Comparison of ENCODE assay signal across 24 mouse cellular contexts in genomic region chr8:95644942-95645341, GRCm38 (mm10). TPM values are rescaled to one million over a fixed set of nuclear protein-coding genes. Genes with fewer than 3 reads are reported as not detected.
A peak's percentile ranks its signal among the peaks of the same experiment; 100 is the strongest.
DNase-seq lines count a peak whose midpoint lies in the region; ATAC-seq and TF ChIP-seq lines count a peak whose summit lies in the region.
"Had no signal": no experiment of that assay in that cellular context is flagged by ENCODE, and none has a peak within 500 bp of the region (broad histone marks: within the 10 kb centered on the region; RNA-seq: fewer than 3 reads in every experiment).

No protein-coding gene starts in this region.

- no peak overlapping the region for H3K4me3 ChIP-seq in lung, embryonic 14.5 days (ENCODE audit: low read depth, low read length)
- H3K4me3 ChIP-seq in lung, embryonic 16.5 days (ENCODE audit: low read length), result no peak overlapping the region
- H3K4me3 ChIP-seq: embryonic facial prominence, embryonic 10.5 days; embryonic facial prominence, embryonic 12.5 days; forebrain, embryonic 13.5 days; forebrain, embryonic 15.5 days had no signal

- peak; percentile 59 for DNase-seq in lung, embryonic 14.5 days
- DNase-seq in lung, postnatal 36 days, result no peak
- no peak for DNase-seq in lung, postnatal 25 days (ENCODE audit: low spot score)
- peak; percentile 11 for DNase-seq in lung, postnatal 10 days
- no peak for DNase-seq in lung, adult 18-20 months
- DNase-seq: adrenal gland, adult 8-10 months; adrenal gland, postnatal 14 days; adrenal gland, postnatal 36 days; B cell, adult 2 months; cerebellum, adult 11-12 months; cerebellum, adult 2 months; cerebellum, adult 9-10 months; cerebellum, postnatal 10 days; cerebellum, postnatal 25 days had no signal

- H3K4me2 ChIP-seq in lung, embryonic 14.5 days, result no peak overlapping the region
- no peak overlapping the region for H3K4me2 ChIP-seq in lung, embryonic 16.5 days (ENCODE audit: low read depth, low read length)
- H3K4me2 ChIP-seq: embryonic facial prominence, embryonic 12.5 days; forebrain, embryonic 13.5 days; forebrain, embryonic 15.5 days had no signal

- no peaks in the 10 kb centered on the region for H3K27me3 ChIP-seq in lung, embryonic 14.5 days (ENCODE audit: insufficient read depth, low read length)
- no peaks in the 10 kb centered on the region for H3K27me3 ChIP-seq in lung, embryonic 16.5 days (ENCODE audit: control insufficient read depth, insufficient read depth, low read depth, low read length)
- H3K27me3 ChIP-seq: CH12.LX; embryonic facial prominence, embryonic 12.5 days; forebrain, embryonic 13.5 days; forebrain, embryonic 15.5 days had no signal

- H3K36me3 ChIP-seq in lung, embryonic 14.5 days (ENCODE audit: insufficient read depth), result peaks cover 11% of the 10 kb centered on the region
- peaks cover 10% of the 10 kb centered on the region for H3K36me3 ChIP-seq in lung, embryonic 16.5 days (ENCODE audit: control insufficient read depth, insufficient read depth, low read length)
- H3K36me3 ChIP-seq: forebrain, embryonic 15.5 days had no signal

- no peaks in the 10 kb centered on the region for H3K9me3 ChIP-seq in lung, embryonic 14.5 days (ENCODE audit: low read depth, low read length)
- no peaks in the 10 kb centered on the region for H3K9me3 ChIP-seq in lung, embryonic 16.5 days (ENCODE audit: control insufficient read depth, low read length)
- H3K9me3 ChIP-seq: embryonic facial prominence, embryonic 10.5 days; embryonic facial prominence, embryonic 12.5 days; forebrain, embryonic 13.5 days; forebrain, embryonic 15.5 days; G1E had no signal

- TF ChIP-seq CTCF in lung, embryonic 14.5 days (IDR thresholded peaks at IDR 0.05; ENCODE audit: low read depth), result no peak

- no peak overlapping the region for H3K9ac ChIP-seq in lung, embryonic 14.5 days
- no peak overlapping the region for H3K9ac ChIP-seq in lung, embryonic 16.5 days (ENCODE audit: low read length)
- H3K9ac ChIP-seq: embryonic facial prominence, embryonic 12.5 days; forebrain, embryonic 13.5 days; forebrain, embryonic 15.5 days had no signal

- H3K27ac ChIP-seq in lung, embryonic 14.5 days (ENCODE audit: low read depth), result no peak overlapping the region
- no peak overlapping the region for H3K27ac ChIP-seq in lung, embryonic 16.5 days (ENCODE audit: low read length)
- H3K27ac ChIP-seq: embryonic facial prominence, embryonic 10.5 days; embryonic facial prominence, embryonic 12.5 days; forebrain, embryonic 13.5 days; forebrain, embryonic 15.5 days had no signal

- no peak for ATAC-seq in lung, embryonic 14.5 days (ENCODE audit: insufficient read depth)
- ATAC-seq in lung, embryonic 16.5 days (ENCODE audit: low read depth), result peak; percentile 57; the same call in 1 of the 2 replicates
- ATAC-seq: activated CD4-positive, CD25-positive, alpha-beta regulatory T cell, adult 4 months; CD4-positive, CD25-positive, alpha-beta regulatory T cell, adult 4 months; forebrain, embryonic 13.5 days; forebrain, embryonic 15.5 days; Patski had no signal

- 66% methylated on average over 2 of the region's 2 CpGs for WGBS in lung, embryonic 14.5 days
- WGBS in lung, embryonic 16.5 days, result 57% methylated on average over 2 of the region's 2 CpGs

- no peaks in the 10 kb centered on the region for H3K4me1 ChIP-seq in lung, embryonic 14.5 days (ENCODE audit: insufficient read depth)
- H3K4me1 ChIP-seq in lung, embryonic 16.5 days (replicated peaks; ENCODE audit: control insufficient read depth, insufficient read depth, low read length), result no peaks in the 10 kb centered on the region
- H3K4me1 ChIP-seq: embryonic facial prominence, embryonic 10.5 days; embryonic facial prominence, embryonic 12.5 days; forebrain, embryonic 13.5 days; forebrain, embryonic 15.5 days had no signal

RNA-seq across cellular contexts. Expression of gene Gins3, which starts 11.7 kb away (rescaled TPM):
- polyA plus RNA-seq in lung, embryonic 14.5 days (2014; fragmentation: Nextera tagmentation; extraction: Ambion mirVana), result 26.5 and 31.6 TPM in 2 replicates
- 20.7 and 21.6 TPM in 2 replicates for polyA plus RNA-seq in lung, embryonic 16.5 days (2015; fragmentation: Nextera tagmentation; extraction: Ambion mirVana)

RNA-seq across cellular contexts. Expression of gene Ndrg4, which starts 31.8 kb away (rescaled TPM):
- 11.4 and 14.6 TPM in 2 replicates for polyA plus RNA-seq in lung, embryonic 14.5 days (2014; fragmentation: Nextera tagmentation; extraction: Ambion mirVana)
- polyA plus RNA-seq in lung, embryonic 16.5 days (2015; fragmentation: Nextera tagmentation; extraction: Ambion mirVana), result 19.8 and 21.1 TPM in 2 replicates
- polyA plus RNA-seq: G1E had no signal

Comparison
In these comparisons a context has a peak if more than half of its experiments do, and no peak if none do; other contexts are left out.
1. DNase-seq: peak in lung, embryonic 14.5 days (single experiment) and lung, postnatal 10 days (single experiment); none in lung, postnatal 36 days (single experiment), lung, postnatal 25 days (single experiment) and lung, adult 18-20 months (0 of 2).